Mouse (Mus musculus) E14TG2a.4 (cell line): ENCODE results near the gene Sctr.

Experiments
- CTCF ChIP-seq: conservative IDR thresholded peaks from 2 replicates; pipeline ENCODE4 v1.5.1; 2014; ENCODE audit warnings: low read length
- NANOG ChIP-seq: IDR thresholded peaks from 2 replicates; pipeline ENCODE4 v1.6.1; 2014; ENCODE audit warnings: borderline replicate concordance, low read length, mixed read lengths
- POU5F1 ChIP-seq: IDR thresholded peaks from 2 replicates; pipeline ENCODE4 v1.6.1; 2014; ENCODE audit warnings: low read length, borderline replicate concordance

- TF ChIP-seq CTCF: no peak
- TF ChIP-seq NANOG: no peak
- no peak for TF ChIP-seq POU5F1
Observed at GRCm38 (mm10) chr1:120070168-120070567, 63.5 kb downstream of the Sctr start.
